Mouse (Mus musculus) Patski (cell line): ENCODE measurements at regions not wholly inside any gene's neighbourhood (a gene's known extent, or its start where the extent isn't known, plus 50 kb on each side); places are given as distances from the start of the nearest gene placed in this dataset.

Experiments used
- ATAC-seq: fragments of 100-300 bp; one replicate; pipeline ENCODE4 v1.8.0; 2021
- CTCF ChIA-PET: fragments of 350-600 bp; sonication (Branson Sonifier 250); formaldehyde crosslinking; loops from one replicate; lab custom pipeline; 2022; ENCODE audit warnings: inconsistent platforms; lab: Charles Lee
- POLR2A ChIA-PET: fragments of 350-600 bp; sonication (Branson Sonifier 250); formaldehyde crosslinking; loops from one replicate; lab custom pipeline; 2022; ENCODE audit warnings: antibody characterized with exemption, inconsistent platforms; lab: Charles Lee
- DNase-seq: peaks from one replicate; pipeline ENCODE4 v3.0.0-alpha.2; 2011; ENCODE audit warnings: low read depth, low spot score
- H3K27me3 ChIP-seq: fragments of 371-371 bp; one replicate; pipeline ENCODE4 v1.5.1; 2021
- CTCF ChIP-seq: fragments of 100-300 bp; IDR thresholded peaks from one replicate; pipeline ENCODE4 v1.5.1; 2021
- in situ Hi-C: fragments of 300-500 bp; cut with MboI; formaldehyde crosslinking; loops from 3 replicates; pipeline ENCODE4 v1.11.1; 2018; ENCODE audit warnings: low pct_unique_long_range_greater_than_20kb, mixed read lengths

DNA sequence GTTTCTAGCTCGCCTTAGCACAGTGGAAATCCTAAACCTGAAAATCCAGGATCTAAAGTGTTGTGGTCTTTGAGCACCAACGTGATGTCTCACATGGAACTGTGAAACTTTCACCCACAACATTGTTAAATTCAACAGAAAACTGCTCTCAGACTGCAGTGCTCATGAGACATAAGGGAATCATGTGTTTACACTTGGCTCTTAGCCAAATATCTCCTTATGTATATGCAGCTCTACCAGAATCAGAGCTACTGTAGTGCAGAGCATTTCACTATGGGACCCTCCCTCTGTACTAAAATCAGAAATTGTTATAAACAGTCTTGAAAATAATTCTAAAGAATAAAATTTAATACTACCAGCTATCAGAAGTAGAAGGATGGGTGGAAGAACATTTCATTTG lies 778.8 kb upstream of the Fam84a start:
- in situ Hi-C loops = no loop called here
- POLR2A ChIA-PET = no interaction called here
- CTCF ChIA-PET = no interaction called here
- no peak for TF ChIP-seq CTCF
- ATAC-seq (no peak), DNase-seq (no peak)
- no peaks in the 10 kb centered on the region for H3K27me3 ChIP-seq

DNA sequence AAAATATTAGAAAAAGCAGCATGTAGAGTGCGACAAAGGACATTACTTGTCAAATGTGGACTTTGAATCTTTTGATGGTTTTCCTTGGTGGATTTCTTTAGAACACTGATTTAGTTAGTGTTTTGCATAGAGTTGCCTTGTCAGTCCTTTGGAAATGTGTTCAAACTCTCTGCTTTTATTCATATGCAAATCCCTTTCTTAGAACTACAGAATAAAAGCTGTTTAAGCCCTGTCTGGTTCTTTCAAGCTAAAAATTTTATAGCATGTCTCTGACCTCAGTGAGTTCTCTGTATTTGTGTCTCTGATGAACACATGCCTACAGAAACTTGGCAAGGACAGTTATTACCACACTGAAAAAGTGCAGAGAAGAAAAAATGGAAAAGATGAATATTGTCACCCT lies 775.7 kb upstream of the Fam84a start:
- H3K27me3 ChIP-seq = no peaks in the 10 kb centered on the region
- POLR2A ChIA-PET = no interaction called here
- DNase-seq (no peak), ATAC-seq (no peak)
- in situ Hi-C loops = no loop called here
- no peak for TF ChIP-seq CTCF
- CTCF ChIA-PET = no interaction called here

DNA sequence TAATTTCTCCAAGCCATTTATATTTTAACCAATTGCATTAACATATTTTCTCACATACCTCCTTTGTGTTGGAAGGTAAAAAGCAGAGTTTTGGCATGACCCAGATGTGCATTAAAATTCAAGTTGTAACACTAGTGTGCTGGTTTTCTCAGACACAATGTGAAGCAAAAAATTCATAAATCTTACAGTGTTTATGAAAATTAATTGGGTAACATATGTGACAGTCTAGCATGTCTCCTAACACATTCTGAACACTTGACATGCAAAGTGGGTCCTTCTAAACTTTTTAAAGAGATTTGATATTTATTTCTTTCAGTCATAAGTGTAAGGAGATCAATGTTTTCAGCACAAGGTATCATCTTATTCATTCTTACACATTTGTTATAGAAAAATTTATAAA lies 771.9 kb upstream of the Fam84a start:
- no peaks in the 10 kb centered on the region for H3K27me3 ChIP-seq
- ChIA-PET POLR2A (no interaction called here), CTCF (no interaction called here)
- TF ChIP-seq CTCF = no peak
- DNase-seq = no peak
- ATAC-seq = no peak
- in situ Hi-C loops = no loop called here

DNA sequence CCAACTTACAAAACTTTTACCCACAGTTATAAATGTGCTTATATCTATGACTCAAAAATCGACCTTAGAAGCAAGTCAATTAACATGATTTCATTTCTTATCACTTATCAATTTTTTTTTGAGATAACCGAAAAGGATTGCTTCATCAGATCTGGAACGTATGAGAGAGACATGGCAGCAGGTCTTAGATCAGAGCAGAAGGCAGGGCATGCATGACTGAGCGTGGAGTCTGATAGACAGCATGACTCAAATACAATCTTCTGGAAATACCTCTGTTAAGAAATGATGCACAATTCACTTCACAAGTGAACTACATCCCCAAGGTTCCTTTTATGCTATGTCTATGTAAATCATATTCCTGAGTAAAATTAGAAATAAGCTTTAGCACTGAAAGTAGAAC lies 760.1 kb upstream of the Fam84a start:
- H3K27me3 ChIP-seq = no peaks in the 10 kb centered on the region
- ATAC-seq (no peak), DNase-seq (no peak)
- ChIA-PET POLR2A (no interaction called here), CTCF (no interaction called here)
- TF ChIP-seq CTCF = no peak
- in situ Hi-C loops = no loop called here

DNA sequence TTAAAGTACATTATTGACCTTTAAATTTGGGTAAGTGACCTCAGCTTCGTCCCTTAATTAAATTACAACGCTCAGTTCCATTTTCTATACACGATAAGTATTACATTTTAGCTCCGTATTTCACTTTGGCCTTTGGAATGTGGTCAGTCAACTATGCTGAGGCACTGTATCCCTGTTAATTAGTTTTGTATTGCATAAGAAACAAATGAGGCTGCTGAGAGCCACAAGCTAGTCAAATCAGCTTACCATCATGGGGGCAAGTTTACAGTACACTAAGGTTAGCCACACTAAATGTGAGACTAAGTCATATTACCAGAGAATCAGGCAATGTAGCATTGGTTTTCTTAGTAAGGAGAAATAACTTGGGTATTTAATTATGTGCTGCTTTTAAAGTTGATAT lies 731.3 kb upstream of the Fam84a start:
- in situ Hi-C loops = no loop called here
- peaks cover 3% of the 10 kb centered on the region for H3K27me3 ChIP-seq
- ChIA-PET POLR2A (no interaction called here), CTCF (no interaction called here)
- no peak for TF ChIP-seq CTCF
- DNase-seq (no peak), ATAC-seq (no peak)

DNA sequence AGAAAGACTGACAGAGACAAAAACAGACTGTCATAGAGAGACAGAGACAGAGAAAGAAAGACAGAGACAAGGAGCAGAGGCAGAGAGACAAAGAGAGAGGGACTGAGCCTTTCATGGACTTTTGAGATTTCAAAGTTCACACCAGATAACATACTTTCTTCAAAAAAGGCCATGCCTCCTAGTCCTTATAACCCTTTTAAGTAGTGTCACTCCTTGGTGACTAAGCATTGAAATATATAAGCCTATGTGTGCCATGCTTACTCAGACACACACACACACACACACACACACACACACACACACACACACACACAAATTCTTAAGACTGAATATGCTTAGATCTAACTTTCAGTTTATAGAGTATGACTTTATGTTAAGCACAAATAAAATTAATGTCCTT lies 728.6 kb upstream of the Fam84a start:
- H3K27me3 ChIP-seq = peaks cover 3% of the 10 kb centered on the region
- TF ChIP-seq CTCF = no peak
- in situ Hi-C loops = no loop called here
- POLR2A ChIA-PET = no interaction called here
- no peak for ATAC-seq
- CTCF ChIA-PET = no interaction called here
- no peak for DNase-seq

DNA sequence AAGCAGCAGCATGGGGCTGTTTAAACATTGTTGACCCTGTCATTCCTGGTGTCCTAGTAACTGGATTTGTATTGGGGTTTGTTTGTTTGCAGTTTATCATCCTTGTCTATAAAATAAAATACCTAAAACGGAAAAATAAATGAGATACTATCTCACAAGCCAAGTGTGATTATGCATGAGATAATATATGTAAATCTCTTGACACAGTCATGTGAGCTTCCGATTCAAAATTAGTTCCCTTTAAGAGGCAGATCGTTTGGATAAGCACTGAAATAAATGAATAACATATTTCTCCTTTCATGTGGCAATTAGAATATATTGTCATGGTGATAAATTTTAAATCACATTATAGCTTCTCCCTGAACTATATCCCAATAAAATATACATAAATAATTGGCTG lies 723.4 kb upstream of the Fam84a start:
- DNase-seq (no peak), ATAC-seq (no peak)
- CTCF ChIA-PET = no interaction called here
- in situ Hi-C loops = no loop called here
- H3K27me3 ChIP-seq = no peaks in the 10 kb centered on the region
- no peak for TF ChIP-seq CTCF
- POLR2A ChIA-PET = no interaction called here

DNA sequence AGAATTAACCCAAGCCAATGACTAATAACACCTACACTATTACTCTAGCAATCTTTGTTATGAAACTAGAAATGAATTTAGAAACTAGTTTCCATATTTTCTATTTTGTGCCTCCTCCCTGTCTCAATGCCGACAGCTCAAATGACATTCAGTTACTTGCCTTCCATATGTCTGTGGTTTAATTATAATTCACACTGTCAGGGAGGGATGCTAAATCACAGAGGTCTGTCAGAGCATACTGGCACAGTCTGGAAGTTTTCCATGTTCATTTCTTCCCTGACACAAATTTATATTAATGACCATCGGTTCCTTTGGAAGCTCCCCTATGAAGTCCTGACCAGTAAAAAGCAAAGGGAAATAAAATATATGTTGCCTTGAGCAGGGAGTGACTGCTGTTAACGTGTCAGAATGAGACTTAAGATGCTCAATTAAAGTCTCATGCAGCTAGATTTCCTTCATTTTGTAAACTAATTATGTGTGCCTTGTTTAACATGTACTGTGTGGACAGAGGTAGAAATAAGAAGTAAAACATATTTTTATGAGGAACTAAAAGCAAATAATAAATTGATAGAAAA lies 719.6 kb upstream of the Fam84a start:
- ChIA-PET CTCF (no interaction called here), POLR2A (interaction anchor here (1.0 kb wide), 1 partner anchor 29 kb away, joined by 3 read pairs; no protein-coding TSS in a partner anchor)

DNA sequence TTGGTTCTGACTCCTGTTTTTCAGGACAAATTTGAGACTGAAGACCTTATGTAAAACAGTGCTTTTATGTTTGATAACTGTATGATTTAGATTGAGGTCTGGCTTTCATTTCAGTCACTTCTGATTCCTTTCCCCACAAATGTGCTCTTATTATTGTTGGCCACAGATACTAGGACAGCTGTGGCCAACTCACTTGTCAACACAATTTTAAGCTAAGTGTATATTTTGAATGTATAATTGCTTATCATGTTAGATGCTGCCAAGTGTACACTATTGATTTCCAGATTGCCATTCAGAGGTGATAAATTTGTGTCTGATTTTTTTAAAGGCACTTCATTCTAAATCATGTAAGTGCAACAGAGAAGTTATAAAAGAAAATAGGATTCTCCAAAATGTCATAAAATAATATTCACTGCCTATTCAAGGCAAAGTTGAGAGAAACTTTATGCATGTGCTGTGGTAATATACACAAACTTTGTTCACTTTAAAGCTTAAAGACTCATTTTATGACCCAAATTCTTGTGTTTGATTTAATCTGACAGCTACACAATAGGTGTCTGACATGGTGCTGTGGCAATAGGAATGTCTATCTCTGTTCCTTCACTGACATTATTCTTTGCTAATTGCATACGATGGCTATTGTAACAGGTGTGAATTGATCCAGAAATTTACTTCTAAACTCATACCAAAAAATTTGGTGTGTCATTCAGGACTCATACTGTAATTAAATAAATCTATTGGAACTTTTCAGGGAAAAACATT lies 708.1 kb upstream of the Fam84a start:
- ATAC-seq (no peak), DNase-seq (no peak)
- CTCF ChIA-PET = no interaction called here
- TF ChIP-seq CTCF = no peak
- in situ Hi-C loops = no loop called here
- H3K27me3 ChIP-seq = no peaks in the 10 kb centered on the region
- POLR2A ChIA-PET = no interaction called here

More for the DNA sequence above, 719.6 kb upstream of the Fam84a start:
- H3K27me3 ChIP-seq = no peaks in the 10 kb centered on the region
- DNase-seq (no peak), ATAC-seq (no peak)
- in situ Hi-C loops = no loop called here
- no peak for TF ChIP-seq CTCF

DNA sequence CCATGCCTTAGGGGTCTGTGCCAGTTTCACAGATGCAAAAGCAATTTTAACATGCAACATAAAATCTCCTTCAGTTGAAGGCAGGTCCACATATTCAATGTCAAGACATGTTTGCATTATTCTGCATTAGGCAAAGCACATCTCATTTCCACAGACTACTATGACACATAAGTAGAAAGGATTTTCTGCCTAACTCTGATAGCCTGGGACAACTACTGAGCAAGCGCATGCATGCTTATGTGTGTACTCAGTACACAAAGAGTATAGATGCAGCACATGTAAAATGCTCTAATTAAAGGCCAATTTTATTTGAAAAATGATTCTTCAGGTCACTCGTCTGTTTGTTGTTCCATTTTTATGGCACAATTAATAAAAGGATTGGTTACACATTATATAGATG lies 707.2 kb upstream of the Fam84a start:
- no peak for DNase-seq
- CTCF ChIA-PET = no interaction called here
- no peak for TF ChIP-seq CTCF
- in situ Hi-C loops = no loop called here
- H3K27me3 ChIP-seq = no peaks in the 10 kb centered on the region
- ATAC-seq = no peak
- POLR2A ChIA-PET = no interaction called here

DNA sequence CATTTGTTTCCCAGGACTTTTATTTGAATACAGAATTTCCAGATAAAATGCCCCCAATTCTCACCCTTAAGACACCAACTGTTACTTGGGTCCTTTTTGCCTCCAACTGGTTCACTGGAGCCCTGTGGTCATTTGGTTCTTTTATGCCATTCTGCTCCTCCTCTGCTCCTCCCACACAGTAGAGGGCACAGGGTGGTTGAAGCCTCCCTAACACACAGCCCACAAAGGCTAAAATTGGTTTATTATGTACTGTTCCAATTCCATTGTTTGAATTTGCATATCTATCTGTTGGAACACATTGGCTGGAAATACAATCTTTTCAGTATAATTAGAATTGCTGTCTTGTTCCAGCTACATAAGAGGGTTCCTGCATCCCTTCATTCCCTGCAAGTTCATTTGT lies 683.7 kb upstream of the Fam84a start:
- ATAC-seq (no peak), DNase-seq (no peak)
- ChIA-PET CTCF (no interaction called here), POLR2A (no interaction called here)
- TF ChIP-seq CTCF = no peak
- in situ Hi-C loops = no loop called here
- H3K27me3 ChIP-seq = no peaks in the 10 kb centered on the region
